Mouse (Mus musculus) heart, adult 2 months (tissue): Measurements from ENCODE around the gene Cul7.

Experiments used
- CTCF ChIP-seq: fragments of 200-600 bp; IDR thresholded peaks from 2 replicates; pipeline ENCODE4 v1.8.1; 2022; ENCODE audit warnings: antibody characterized with exemption, mild to moderate bottlenecking, moderate library complexity
- EP300 ChIP-seq: fragments of 200-500 bp; IDR thresholded peaks from 2 replicates; pipeline ENCODE4 v1.6.1; 2011; ENCODE audit warnings: low read depth, low read length, control low read depth; ENCODE audit not compliant: insufficient read depth
- POLR2A ChIP-seq: fragments of 200-500 bp; IDR thresholded peaks from 2 replicates; pipeline ENCODE4 v1.6.1; 2011; ENCODE audit warnings: mild to moderate bottlenecking, low read depth, low read length, control low read depth; ENCODE audit not compliant: insufficient read depth

GRCm38 (mm10) chr17:46649811-46650210 lies 326 bp upstream of the Cul7 start:
- TF ChIP-seq POLR2A = no peak
- TF ChIP-seq CTCF = no peak
- no peak for TF ChIP-seq EP300
